Mouse (Mus musculus): Measurements from ENCODE around the gene Lactbl1.

Gene Lactbl1

DNA sequence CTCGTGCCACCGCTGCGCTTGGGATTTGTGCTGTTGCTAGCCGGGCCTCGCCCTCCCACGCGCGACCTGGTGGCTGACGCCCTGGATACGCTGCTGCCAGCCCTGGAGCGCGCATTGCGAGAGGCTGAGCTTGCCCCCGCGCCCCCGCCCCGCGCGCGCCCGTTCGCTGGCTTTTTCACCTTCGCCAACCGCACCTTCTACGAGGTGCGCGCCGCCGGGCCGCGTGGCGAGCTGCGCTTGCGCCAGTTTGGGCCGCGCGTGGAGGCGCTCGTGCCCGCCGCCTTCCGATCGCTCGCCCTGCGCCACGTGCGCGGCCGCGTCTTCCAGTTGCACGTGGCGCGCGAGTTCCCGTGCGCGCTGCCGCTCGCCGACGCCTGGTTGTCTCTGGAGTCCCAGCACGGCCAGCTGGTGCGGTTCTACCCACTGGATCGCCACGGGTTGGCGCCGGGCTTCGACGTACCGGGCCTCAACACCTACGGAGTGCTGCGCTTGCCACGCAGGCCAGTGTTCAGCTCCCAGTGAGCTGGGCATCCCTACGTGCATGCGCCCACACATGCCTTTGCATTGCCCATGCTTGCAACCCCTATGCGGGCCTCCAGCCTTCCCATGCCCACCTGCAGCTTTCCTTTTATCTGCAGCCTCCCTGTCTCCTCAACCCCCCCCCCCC is 15.3 kb downstream of the Lactbl1 start:
- peak; percentile 30 for DNase-seq

DNA sequence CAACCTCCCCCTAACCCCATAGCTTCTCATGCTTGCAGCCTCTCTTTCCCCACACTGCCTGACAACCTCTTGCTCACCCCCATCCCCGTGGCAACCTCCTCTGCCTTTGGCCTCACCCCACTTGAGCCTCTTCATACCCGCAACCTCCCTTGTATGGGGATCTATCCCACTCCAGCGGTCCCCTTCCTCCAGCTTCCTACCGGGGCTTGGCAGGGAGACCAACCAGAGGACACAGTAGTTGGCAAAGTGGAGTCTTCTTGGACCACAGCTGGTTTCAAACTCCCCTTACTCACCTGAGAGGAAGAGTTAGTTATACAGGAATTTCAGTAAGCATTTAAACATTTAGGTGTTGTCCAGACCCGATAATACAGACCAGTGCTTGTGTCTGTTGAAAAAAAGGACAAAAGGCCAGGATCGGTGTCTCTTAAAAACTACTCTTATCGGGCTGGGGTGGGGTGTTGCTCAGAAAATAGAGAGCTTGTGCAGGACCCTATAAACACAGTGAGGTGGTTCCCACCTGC is 15.9 kb downstream of the Lactbl1 start:
- DNase-seq, result no peak

DNA sequence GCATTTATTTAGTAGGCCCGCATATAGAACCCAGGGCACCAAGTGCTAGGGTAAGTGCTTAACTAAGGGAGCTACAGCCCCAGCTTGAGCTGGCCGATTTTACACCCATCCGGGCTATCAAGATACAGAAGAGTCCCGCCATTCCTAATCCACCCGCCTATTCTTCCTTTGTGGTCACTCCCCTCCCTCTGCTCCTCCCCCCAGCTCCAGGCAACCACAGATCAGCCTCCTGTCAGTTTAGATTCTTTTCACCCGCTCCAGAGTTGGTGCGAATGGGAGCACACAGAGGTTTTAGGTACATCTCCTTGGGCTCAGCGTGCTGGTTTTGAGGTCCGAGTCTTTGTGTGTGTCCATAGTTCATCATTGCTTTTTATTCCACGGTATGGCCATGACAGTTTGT is 16.5 kb downstream of the Lactbl1 start:
- DNase-seq, result peak; percentile 25

DNA sequence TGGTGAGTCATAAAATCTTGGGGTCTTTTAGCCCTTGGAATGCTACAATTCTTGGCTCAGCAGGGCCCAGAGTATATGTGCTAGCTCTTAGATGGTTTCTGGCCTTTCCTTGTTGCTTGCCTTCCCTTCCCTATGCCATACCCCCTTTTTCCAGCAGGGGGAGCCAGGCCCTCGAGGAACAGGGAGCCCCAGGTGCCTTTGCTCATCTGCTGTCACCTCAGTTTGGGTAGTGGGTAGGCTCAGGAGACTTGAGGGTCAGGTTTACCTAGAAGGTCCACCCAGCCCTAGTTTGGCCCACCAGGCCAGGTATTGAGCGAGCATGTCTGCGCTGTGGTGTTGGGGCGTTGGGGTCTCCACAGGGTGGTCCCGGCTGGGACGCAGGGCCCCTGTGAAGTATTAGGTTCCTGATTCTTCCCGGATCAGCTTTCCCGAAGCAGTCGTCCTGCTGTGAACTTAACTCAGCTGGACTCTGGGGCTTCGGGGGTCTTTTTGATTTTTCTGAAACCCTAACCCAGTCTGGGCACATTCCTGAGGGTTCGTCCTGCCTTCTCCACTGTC is 26.6 kb downstream of the Lactbl1 start:
- DNase-seq, result peak; percentile 84

GRCm38 (mm10) chr4:136649480-136650196 is 27.2 kb downstream of the Lactbl1 start:
- peak; percentile 24 for DNase-seq

DNA sequence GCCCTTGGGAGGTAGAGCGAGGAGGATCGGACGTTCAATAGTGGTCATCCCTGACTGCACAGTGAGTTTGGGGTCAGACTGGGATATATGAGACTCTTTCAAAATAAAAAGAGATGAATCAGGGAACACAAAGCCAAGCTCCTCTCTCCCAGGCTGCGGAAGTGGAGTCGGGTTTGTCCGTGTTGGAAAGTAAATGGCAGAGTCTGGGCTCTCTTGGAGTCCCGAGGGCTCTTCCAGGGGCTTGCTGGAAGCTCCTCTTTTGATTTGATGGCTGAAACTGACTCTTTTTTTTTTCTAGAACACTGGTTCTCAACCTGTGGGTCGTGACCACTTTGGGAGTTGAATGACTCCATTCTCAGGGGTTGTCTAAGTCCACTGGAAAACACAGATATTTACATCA is 27.8 kb downstream of the Lactbl1 start:
- no peak for DNase-seq

DNA sequence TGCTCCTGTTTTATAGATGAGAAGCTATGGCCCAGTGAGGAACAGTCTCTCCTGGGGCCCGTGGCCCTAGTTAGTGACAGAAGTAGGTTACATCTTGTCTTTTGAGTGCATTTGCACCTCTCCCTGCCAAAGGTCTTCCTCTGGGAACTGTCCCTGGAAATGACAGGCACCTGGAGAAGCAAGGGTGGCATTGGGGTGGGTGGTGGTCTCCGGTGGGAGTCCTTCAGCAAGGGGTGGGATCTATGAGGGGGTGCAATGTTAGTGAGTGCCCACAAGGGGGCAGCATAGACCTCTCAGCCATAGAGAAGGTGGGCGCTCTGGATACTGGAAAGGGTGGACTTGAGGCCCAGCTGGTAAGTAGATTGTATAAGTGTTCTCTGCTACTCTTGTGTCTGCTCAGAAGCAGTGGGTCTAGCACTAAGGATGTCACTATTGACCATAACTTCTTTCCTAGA is 29.0 kb downstream of the Lactbl1 start:
- peak; percentile 28 for DNase-seq

DNA sequence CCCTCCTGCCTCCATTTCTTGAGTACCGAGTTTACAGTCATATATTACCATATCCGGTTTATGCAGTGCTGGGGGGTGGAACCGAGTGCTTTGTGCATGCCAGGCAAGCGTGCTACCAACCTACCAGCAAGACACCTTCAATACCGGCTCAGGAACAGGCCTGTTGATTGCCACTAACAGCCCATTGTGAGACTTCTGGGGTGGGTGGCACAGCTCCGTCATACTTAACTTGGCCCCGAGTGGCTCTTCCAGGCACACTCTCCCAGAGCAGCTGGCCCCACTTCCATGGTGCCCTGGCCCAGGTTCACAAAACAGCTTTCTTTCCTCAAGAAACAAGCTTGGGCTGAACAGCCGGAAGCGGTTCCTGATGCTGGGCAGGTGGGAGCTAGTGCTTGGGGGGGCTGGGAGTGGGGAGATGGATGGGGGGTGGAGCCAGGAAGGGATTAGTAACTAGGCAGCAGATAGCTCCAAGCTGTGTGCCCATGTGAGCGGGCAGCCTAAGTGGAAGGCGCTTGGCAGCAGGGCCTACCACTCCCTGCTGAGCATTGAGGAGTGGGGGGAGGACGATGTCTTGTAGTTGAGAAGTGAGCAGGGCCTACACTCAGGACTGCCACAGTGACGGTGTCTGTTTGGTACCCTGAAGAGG is 29.6 kb downstream of the Lactbl1 start:
- DNase-seq, result no peak

GRCm38 (mm10) chr4:136652528-136652910 is 30.1 kb downstream of the Lactbl1 start:
- no peak for DNase-seq

GRCm38 (mm10) chr4:136653019-136653418 is 30.6 kb downstream of the Lactbl1 start:
- DNase-seq, result no peak

DNA sequence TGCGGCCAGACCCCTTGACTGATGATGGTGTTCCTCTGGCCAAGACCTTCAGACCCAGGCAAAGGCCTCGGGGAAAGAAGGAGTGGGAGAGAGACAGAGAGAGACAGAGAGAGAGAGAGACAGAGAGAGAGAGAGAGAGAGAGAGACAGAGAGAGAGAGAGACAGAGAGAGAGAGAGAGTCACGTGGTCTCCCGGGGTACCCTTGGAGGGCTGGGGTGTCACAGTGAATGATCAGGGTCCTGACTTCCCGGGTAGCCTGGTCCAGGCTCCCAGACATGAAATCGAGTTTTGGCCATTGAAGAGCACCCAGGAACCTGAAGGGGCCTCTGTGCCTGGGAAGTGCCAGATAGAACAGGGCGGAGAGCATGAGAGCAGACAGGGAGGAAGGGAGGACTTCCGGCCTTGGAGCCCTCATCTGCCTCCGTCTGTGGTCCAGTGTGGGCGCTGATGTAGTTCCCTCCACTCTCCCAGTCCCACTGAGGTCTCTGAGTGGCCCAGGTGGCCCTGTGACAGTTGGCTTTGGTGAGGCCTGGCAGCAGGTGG is 31.3 kb downstream of the Lactbl1 start:
- no peak for DNase-seq

- DNase-seq, result no peak
These were observed 35.5 kb downstream of the Lactbl1 start for GRCm38 (mm10) chr4:136657914-136658313.

DNA sequence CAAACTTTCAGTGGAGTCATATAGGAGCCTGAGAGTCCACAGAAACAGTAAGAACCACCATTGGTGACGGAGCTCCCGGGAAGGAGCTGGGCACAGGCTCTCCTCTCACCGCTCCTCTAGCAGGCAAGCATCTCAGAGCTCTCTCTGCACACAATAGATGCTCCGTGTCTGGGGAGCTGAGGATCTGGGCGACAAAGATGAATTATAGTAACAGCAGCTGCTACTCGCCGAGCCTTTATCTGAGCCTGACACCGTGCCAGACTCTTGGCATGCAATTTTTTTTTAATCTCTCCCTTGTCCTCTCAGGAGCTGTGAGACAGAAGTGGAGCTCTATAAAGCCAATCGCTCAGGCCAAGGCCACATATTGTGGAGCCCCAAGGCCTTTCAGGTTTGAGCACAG is 42.6 kb downstream of the Lactbl1 start:
- no peak for DNase-seq

- DNase-seq, result no peak
These were observed 43.6 kb downstream of the Lactbl1 start for GRCm38 (mm10) chr4:136666002-136666401.

DNA sequence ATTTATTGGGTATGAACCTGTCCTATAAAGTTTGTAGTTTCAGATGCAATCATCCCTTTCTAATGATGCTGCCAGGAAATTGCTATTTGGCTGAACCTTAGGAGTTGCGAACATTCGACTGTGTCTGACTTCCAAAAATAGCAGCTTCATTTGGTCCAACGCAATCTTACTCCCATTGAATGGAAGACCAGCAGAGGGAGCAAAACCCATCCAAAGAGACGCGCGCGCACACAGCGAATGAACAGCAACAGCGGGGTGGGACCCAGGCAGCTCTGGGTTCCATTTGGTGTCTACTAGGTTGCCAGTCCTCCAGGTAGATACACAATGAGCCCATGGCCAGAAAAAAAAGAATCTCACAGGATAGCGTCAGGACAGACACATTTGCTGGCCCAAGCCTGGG is 45.3 kb downstream of the Lactbl1 start:
- no peak for DNase-seq

DNA sequence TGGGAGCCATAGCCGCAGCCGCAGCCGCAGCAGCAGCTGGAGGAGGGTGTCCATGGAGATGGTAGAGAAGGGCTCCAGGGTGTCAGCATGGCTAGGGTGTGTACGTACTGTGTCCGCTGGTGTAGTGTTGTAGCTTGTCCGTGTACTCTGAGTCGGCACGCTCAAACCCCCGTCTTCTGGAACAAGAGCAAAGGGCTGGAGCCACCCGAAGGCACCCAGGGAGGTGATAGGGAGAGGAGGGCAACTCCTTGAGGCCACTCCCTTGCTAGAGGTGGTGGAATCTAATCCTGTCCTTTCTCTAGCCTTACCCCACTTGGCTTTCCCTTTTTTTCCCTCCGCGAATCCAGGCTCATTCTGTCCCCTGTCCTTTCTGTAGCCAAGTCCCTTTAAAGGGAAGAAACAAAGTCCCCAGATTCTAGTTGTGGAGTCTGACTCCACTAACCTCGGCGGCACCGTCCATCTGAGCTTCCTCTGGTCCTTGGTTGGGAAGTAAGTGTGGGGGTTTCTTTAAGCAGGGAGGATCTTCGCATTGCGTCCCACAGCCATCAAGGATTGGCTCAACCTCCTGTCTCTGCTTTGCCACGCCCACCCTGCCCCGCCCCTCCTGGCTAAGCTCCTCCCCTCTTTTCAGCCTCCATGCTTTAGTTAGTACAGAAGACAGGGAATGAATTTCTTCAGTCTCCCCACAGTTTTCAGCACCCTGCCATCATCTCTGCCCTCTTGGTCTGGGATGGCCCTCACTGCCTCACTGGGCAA is 50.1 kb downstream of the Lactbl1 start:
- DNase-seq, result no peak

DNA sequence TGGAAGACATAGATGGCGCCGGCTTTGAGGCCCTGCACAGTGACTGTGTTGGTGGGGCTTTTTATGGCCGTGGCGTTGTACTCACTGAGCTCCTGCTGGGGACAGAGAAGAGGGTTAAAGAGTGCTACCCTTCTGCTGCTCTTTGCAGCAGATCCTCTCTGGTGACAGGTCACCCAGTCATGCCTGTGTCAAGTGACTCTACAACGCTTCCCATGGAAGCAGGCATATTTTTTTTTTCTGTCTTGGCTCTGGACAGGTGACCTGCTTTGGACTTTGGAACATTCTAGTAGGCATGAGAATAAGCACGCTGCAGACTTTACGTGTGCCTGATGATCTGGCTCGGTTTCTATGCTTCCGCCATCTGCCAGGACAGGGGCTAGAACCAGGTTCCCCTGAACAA is 53.0 kb downstream of the Lactbl1 start:
- no peak for DNase-seq

GRCm38 (mm10) chr4:136678480-136678879 is 56.1 kb downstream of the Lactbl1 start:
- DNase-seq, result peak; percentile 85

DNA sequence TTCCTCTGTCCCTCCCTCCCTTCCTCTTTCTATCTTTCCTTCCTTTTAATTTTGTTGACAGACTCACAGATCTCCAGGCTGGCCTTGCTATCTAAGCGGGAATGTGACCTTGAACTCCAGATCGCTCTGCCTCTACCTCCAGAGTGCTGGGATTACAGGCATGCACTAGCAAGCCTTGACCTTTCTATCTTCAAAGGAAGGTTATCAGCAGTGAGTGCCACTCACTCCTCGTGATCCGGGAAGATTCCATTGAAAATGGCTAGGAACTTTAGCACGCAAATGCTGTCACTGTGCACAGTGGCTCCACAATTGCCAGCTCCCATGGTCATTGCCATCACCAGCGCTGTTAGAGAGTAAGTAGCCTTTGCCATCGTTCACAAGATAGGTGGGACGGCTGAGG is 56.8 kb downstream of the Lactbl1 start:
- no peak for DNase-seq

DNA sequence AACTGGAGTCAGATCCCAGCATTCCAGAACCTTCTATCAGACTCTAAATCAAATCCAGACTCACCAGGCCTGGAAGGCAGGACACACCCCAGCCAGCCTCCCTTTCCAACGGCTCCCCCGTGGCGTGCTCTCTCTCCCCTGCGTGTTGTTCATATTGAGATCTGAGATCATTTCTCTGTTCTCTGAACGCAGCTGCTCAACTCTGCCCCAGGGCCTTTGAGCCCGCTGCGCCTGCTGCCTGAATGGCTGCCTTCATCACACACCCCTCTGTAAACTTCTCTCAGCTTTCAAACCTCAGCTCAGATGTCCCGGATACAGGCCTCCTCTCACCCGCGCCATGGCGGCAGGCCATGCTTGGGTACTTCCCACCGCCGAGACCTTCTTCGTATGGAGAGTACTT is 58.2 kb downstream of the Lactbl1 start:
- DNase-seq, result no peak

GRCm38 (mm10) chr4:136684485-136684884 is 62.1 kb downstream of the Lactbl1 start:
- DNase-seq, result peak; percentile 27

DNA sequence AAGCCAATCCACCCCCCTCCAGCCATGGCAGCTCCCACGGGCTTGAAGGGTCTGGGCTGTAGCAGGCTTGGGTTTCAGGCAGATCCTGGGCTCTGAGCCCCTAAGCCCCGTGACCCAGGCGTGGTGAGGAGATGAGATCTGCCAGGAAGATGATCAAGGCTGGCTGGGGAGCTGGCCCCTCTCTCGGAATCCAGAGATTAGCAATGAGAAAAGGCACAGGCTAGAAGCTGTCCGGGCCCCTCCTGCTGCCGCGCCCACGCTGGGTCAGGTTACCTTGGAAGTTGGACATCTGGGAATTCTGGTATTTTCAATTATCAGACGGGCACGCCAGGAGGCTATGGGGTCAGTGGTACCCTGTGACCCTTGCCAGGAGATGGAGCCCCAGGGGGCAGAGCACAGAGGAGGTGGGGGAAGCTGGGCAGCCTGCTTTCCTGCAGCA is 63.0 kb downstream of the Lactbl1 start:
- no peak for DNase-seq
